Mouse (Mus musculus) ES-E14 (cell line): ENCODE results near the gene Serpinb9.

Experiments used
- MAFK ChIP-seq: IDR thresholded peaks from 2 replicates; pipeline ENCODE4 v1.6.1; 2014; ENCODE audit warnings: mild to moderate bottlenecking, low read depth, low read length, inconsistent platforms; ENCODE audit not compliant: insufficient read depth
- ZC3H11A ChIP-seq: IDR thresholded peaks from 2 replicates; pipeline ENCODE4 v1.6.1; 2012; ENCODE audit warnings: low read depth, mild to moderate bottlenecking, inconsistent platforms, low read length, borderline replicate concordance

- TF ChIP-seq ZC3H11A: no peak
- TF ChIP-seq MAFK: no peak
Measured at GRCm38 (mm10) chr13:32966116-32966515, 36.9 kb upstream of the Serpinb9 start.
